Mouse (Mus musculus) lung, adult 2 months (tissue): ENCODE measurements around the gene Trip11.

Experiments used
- CTCF ChIP-seq: fragments of 200-500 bp; IDR thresholded peaks from 2 replicates; pipeline ENCODE4 v1.5.1; 2011; ENCODE audit warnings: mild to moderate bottlenecking, low read length, control low read depth; ENCODE audit not compliant: insufficient read depth
- POLR2A ChIP-seq: fragments of 200-500 bp; IDR thresholded peaks from 2 replicates; pipeline ENCODE4 v1.6.1; 2011; ENCODE audit warnings: low read depth, mild to moderate bottlenecking, control low read depth, low read length, borderline replicate concordance; ENCODE audit errors: extremely low read depth

DNA sequence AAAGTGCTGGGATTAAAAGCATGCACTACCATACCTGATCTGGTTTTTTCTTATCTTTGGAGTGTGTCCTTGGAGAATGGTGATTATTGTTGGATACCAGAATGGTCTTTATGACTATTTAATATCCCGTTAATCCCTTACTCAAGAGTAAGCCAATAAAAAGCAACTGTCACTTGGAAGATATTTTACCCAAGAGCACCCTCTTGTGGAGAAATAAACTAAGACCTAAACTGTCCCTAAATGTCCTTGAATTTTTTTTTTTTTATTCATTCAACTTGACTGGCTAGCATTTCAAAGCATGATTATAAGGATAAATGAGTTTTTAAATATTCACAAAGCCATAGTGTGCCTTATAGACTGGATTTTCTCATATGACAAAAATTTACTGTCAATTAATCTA lies 38.0 kb downstream of the Trip11 start:
- TF ChIP-seq POLR2A (no peak), CTCF (no peak)
